Mouse (Mus musculus) olfactory bulb, adult 2 months (tissue): ENCODE data around the gene Sar1a.

Source experiments
- CTCF ChIP-seq: fragments of 200-500 bp; IDR thresholded peaks from 2 replicates; pipeline ENCODE4 v1.5.1; 2012; ENCODE audit warnings: low read depth, mild to moderate bottlenecking, low read length, moderate library complexity; ENCODE audit not compliant: insufficient read depth
- POLR2A ChIP-seq: fragments of 200-500 bp; IDR thresholded peaks from 2 replicates; pipeline ENCODE4 v1.6.1; 2012; ENCODE audit warnings: mild to moderate bottlenecking, low read depth, low read length, moderate library complexity; ENCODE audit not compliant: insufficient read depth

DNA sequence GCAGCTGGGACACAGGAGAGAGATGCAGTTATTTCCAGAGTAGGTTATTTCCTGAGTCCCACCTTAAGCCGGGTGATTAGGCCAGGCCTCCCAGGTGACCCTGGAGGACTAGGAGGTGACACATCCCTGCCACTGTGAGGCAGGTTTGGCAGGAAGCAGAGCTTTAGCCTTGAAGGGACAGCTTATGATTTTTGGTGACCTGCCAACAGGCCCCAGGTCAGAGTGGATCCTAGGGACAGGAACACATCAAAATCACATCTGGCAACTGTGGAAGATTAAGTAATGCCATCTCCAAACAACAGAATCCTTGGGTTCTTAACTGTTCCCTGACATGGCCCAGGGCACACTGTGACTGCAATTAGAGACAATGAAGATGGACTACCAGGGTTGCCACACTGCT is 61.2 kb downstream of the Sar1a start:
- no peak for TF ChIP-seq CTCF
- no peak for TF ChIP-seq POLR2A
